Mouse (Mus musculus) forebrain, embryonic 10.5 days (tissue): ENCODE measurements around the gene Tulp2. TPM values are rescaled to one million over a fixed set of nuclear protein-coding genes. Genes with fewer than 3 reads are reported as not detected.
"Not testable (repeated sequence)": the region's sequence is repeated elsewhere in the genome, so short reads cannot be mapped to it uniquely, and the experiment has no call there.

ENCODE experiments used
- DNase-seq: peaks from one replicate; pipeline ENCODE4 v3.0.0-alpha.2; 2017; ENCODE audit warnings: low spot score; ENCODE audit errors: extremely low spot score
- H3K27ac ChIP-seq: fragments of 300-500 bp; sonication (generic); 2 replicates; pipeline ENCODE4 v1.5.1; 2016; ENCODE audit warnings: mild to moderate bottlenecking
- H3K27me3 ChIP-seq: fragments of 300-500 bp; sonication (generic); 2 replicates; pipeline ENCODE4 v1.6.1; 2016; ENCODE audit warnings: mild to moderate bottlenecking; ENCODE audit not compliant: poor library complexity, severe bottlenecking
- H3K36me3 ChIP-seq: fragments of 300-500 bp; sonication (generic); replicated peaks from 2 replicates; pipeline ENCODE4 v1.6.1; 2016; ENCODE audit warnings: mild to moderate bottlenecking, moderate library complexity
- H3K4me1 ChIP-seq: fragments of 300-500 bp; sonication (generic); 2 replicates; pipeline ENCODE4 v1.6.1; 2016
- H3K4me3 ChIP-seq: fragments of 300-500 bp; sonication (generic); 2 replicates; pipeline ENCODE4 v1.5.1; 2016; ENCODE audit warnings: mild to moderate bottlenecking, moderate library complexity
- H3K9me3 ChIP-seq: fragments of 300-500 bp; sonication (generic); 2 replicates; pipeline ENCODE4 v1.6.1; 2016; ENCODE audit warnings: mild to moderate bottlenecking, moderate library complexity
- WGBS: fragments of 180-500 bp; shearing (Covaris S2); methylation state at CpG from one replicate; pipeline ENCODE4 v1.1.7; 2016; 5-methylcytosine and 5-hydroxymethylcytosine counted together
- polyA plus RNA-seq: library from polyadenylated mRNA; unstranded; fragments of >200 nt; fragmentation: Nextera tagmentation; extraction: Ambion mirVana; gene quantifications from 2 replicates; pipeline ENCODE4 v1.2.1, GENCODE M21; 2016

The Tulp2 gene
- polyA plus RNA-seq, 1 experiment from 2014 or later, result 0.12 TPM

GRCm38 (mm10) chr7:45480310-45480709 lies 1.4 kb upstream of the Tulp2 start:
- H3K4me1 ChIP-seq, DNase-seq, H3K27me3 ChIP-seq, H3K4me3 ChIP-seq, H3K9me3 ChIP-seq, H3K27ac ChIP-seq: not testable (repeated sequence)
- WGBS, result 93% methylated on average over 4 of the region's 4 CpGs
- peaks cover 11% of the 10 kb centered on the region for H3K36me3 ChIP-seq

GRCm38 (mm10) chr7:45482166-45482565 lies 489 bp downstream of the Tulp2 start:
- Histone ChIP-seq H3K36me3 (peaks cover 15% of the 10 kb centered on the region), H3K27me3 (no peaks in the 10 kb centered on the region), H3K4me3 (no peak overlapping the region), H3K27ac (no peak overlapping the region), H3K9me3 (no peaks in the 10 kb centered on the region), H3K4me1 (no peaks in the 10 kb centered on the region)
- WGBS, result 83% methylated on average over 1 of the region's 1 CpGs
- DNase-seq, result no peak

GRCm38 (mm10) chr7:45484985-45485384 lies 3.3 kb downstream of the Tulp2 start:
- DNase-seq, H3K4me3 ChIP-seq, H3K27me3 ChIP-seq, H3K9me3 ChIP-seq, H3K27ac ChIP-seq, H3K36me3 ChIP-seq: not testable (repeated sequence)
- H3K4me1 ChIP-seq, result peaks cover 27% of the 10 kb centered on the region
- WGBS, result 98% methylated on average over 5 of the region's 5 CpGs

GRCm38 (mm10) chr7:45486158-45486557 lies 4.5 kb downstream of the Tulp2 start:
- Histone ChIP-seq H3K27me3 (peaks cover 5% of the 10 kb centered on the region; the same call in 1 of the 2 replicates), H3K27ac (no peak overlapping the region), H3K9me3 (no peaks in the 10 kb centered on the region), H3K4me3 (no peak overlapping the region), H3K36me3 (peaks cover 7% of the 10 kb centered on the region; the same call in 1 of the 2 replicates), H3K4me1 (peaks cover 39% of the 10 kb centered on the region)
- WGBS, result 82% methylated on average over 7 of the region's 7 CpGs
- DNase-seq, result no peak

GRCm38 (mm10) chr7:45486761-45487415 lies 5.2 kb downstream of the Tulp2 start, which contains the start of gene Gm45808:
Gene Gm45808, minus strand, starts transcription at chr7:45486811.
- Histone ChIP-seq H3K4me1 (peaks cover 41% of the 10 kb centered on the region), H3K27me3 (peaks cover 5% of the 10 kb centered on the region; the same call in 1 of the 2 replicates), H3K27ac (peak within 1 kb of the TSS; percentile 90), H3K4me3 (peak within 1 kb of the TSS; percentile 61), H3K9me3 (no peaks in the 10 kb centered on the region), H3K36me3 (peaks cover 7% of the 10 kb centered on the region; the same call in 1 of the 2 replicates)
- no peak for DNase-seq
- WGBS, result 89% methylated on average over 12 of the region's 12 CpGs

- Histone ChIP-seq H3K36me3 (peaks cover 16% of the 10 kb centered on the region), H3K27ac (peak overlapping the region; percentile 90), H3K9me3 (no peaks in the 10 kb centered on the region), H3K27me3 (peaks cover 5% of the 10 kb centered on the region; the same call in 1 of the 2 replicates), H3K4me1 (peaks cover 41% of the 10 kb centered on the region), H3K4me3 (peak overlapping the region; percentile 61)
- DNase-seq, result peak; percentile 25
- 18% methylated on average over 11 of the region's 11 CpGs for WGBS
These were observed 6.2 kb downstream of the Tulp2 start for GRCm38 (mm10) chr7:45487861-45488292.

- H3K4me3 ChIP-seq, result peak within 1 kb of the TSS; percentile 61
- H3K36me3 ChIP-seq, result peaks cover 23% of the 10 kb centered on the region
- WGBS, result 7% methylated on average over 38 of the region's 38 CpGs
- H3K9me3 ChIP-seq, result no peaks in the 10 kb centered on the region
- peak within 1 kb of the TSS; percentile 90 for H3K27ac ChIP-seq
- peak; percentile 63 for DNase-seq
- H3K4me1 ChIP-seq, result peaks cover 41% of the 10 kb centered on the region
- H3K27me3 ChIP-seq, result peaks cover 5% of the 10 kb centered on the region; the same call in 1 of the 2 replicates
These were observed 6.9 kb downstream of the Tulp2 start, which contains the start of gene Dhdh for GRCm38 (mm10) chr7:45488293-45489204. Gene Dhdh, minus strand, starts transcription at chr7:45488805.

GRCm38 (mm10) chr7:45489578-45489977 lies 7.9 kb downstream of the Tulp2 start:
- DNase-seq, result no peak
- Histone ChIP-seq H3K27me3 (peaks cover 5% of the 10 kb centered on the region; the same call in 1 of the 2 replicates), H3K4me1 (peaks cover 41% of the 10 kb centered on the region), H3K27ac (0 out of 2 replicates have a peak overlapping the region, but pooled peaks have one; percentile 90), H3K9me3 (no peaks in the 10 kb centered on the region), H3K36me3 (peaks cover 33% of the 10 kb centered on the region), H3K4me3 (no peak overlapping the region)
- WGBS, result 86% methylated on average over 7 of the region's 7 CpGs

- WGBS, result 51% methylated on average over 9 of the region's 9 CpGs
- Histone ChIP-seq H3K4me3 (no peak overlapping the region; the same call in 1 of the 2 replicates), H3K4me1 (peaks cover 41% of the 10 kb centered on the region), H3K27ac (0 out of 2 replicates have a peak overlapping the region, but pooled peaks have one; percentile 3), H3K27me3 (peaks cover 5% of the 10 kb centered on the region; the same call in 1 of the 2 replicates), H3K36me3 (peaks cover 42% of the 10 kb centered on the region), H3K9me3 (no peaks in the 10 kb centered on the region)
- DNase-seq, result no peak
These were observed 9.1 kb downstream of the Tulp2 start for GRCm38 (mm10) chr7:45490822-45491221.

GRCm38 (mm10) chr7:45491264-45491663 lies 9.6 kb downstream of the Tulp2 start:
- whole genome bisulfite sequencing, result 34% methylated on average over 3 of the region's 3 CpGs
- no peak for DNase-seq
- Histone ChIP-seq H3K36me3 (peaks cover 46% of the 10 kb centered on the region), H3K4me1 (peaks cover 41% of the 10 kb centered on the region), H3K9me3 (no peaks in the 10 kb centered on the region), H3K4me3 (no peak overlapping the region; the same call in 1 of the 2 replicates), H3K27ac (0 out of 2 replicates have a peak overlapping the region, but pooled peaks have one; percentile 3), H3K27me3 (peaks cover 5% of the 10 kb centered on the region; the same call in 1 of the 2 replicates)

- Histone ChIP-seq H3K4me3 (no peak overlapping the region), H3K4me1 (peaks cover 40% of the 10 kb centered on the region), H3K27ac (no peak overlapping the region), H3K9me3 (no peaks in the 10 kb centered on the region), H3K27me3 (peaks cover 5% of the 10 kb centered on the region; the same call in 1 of the 2 replicates), H3K36me3 (peaks cover 54% of the 10 kb centered on the region)
- no peak for DNase-seq
- WGBS, result 95% methylated on average over 8 of the region's 8 CpGs
These were observed 10.7 kb downstream of the Tulp2 start for GRCm38 (mm10) chr7:45492225-45492844.

GRCm38 (mm10) chr7:45492951-45493350 lies 11.3 kb downstream of the Tulp2 start:
- DNase-seq, result no peak
- WGBS, result 93% methylated on average over 5 of the region's 5 CpGs
- H3K36me3 ChIP-seq, result peaks cover 60% of the 10 kb centered on the region
- peaks cover 5% of the 10 kb centered on the region; the same call in 1 of the 2 replicates for H3K27me3 ChIP-seq
- H3K9me3 ChIP-seq, result no peaks in the 10 kb centered on the region
- no peak overlapping the region for H3K27ac ChIP-seq
- no peak overlapping the region for H3K4me3 ChIP-seq
- H3K4me1 ChIP-seq, result peaks cover 34% of the 10 kb centered on the region
